Mouse (Mus musculus): ENCODE measurements around the gene Ryr3.
A peak's percentile ranks its signal among the peaks of the same experiment; 100 is the strongest.

The Ryr3 gene

GRCm38 (mm10) chr2:112656131-112656530, 560.8 kb downstream of the Ryr3 start:
- no peak for DNase-seq (ENCODE audit: low spot score in 2 of 2)

- DNase-seq (ENCODE audit: low spot score in 2 of 2): no peak
Observed at GRCm38 (mm10) chr2:112653836-112654235, 563.1 kb downstream of the Ryr3 start.

- no peak for DNase-seq (ENCODE audit: low spot score in 2 of 2)
Observed at GRCm38 (mm10) chr2:112637206-112637605, 579.7 kb downstream of the Ryr3 start.

- DNase-seq (ENCODE audit: low spot score in 2 of 2): no peak
Observed at GRCm38 (mm10) chr2:112632536-112632935, 584.4 kb downstream of the Ryr3 start.

GRCm38 (mm10) chr2:112630669-112631068, 586.2 kb downstream of the Ryr3 start:
- no peak for DNase-seq (ENCODE audit: low spot score in 2 of 2)

- no peak for DNase-seq (ENCODE audit: low spot score in 2 of 2)
Observed at GRCm38 (mm10) chr2:112625156-112625555, 591.7 kb downstream of the Ryr3 start.

GRCm38 (mm10) chr2:112617206-112617605, 599.7 kb downstream of the Ryr3 start:
- DNase-seq (ENCODE audit: low spot score in 2 of 2): no peak

GRCm38 (mm10) chr2:112614375-112614774, 602.5 kb downstream of the Ryr3 start:
- peak in 1 of 2 experiments; percentile 17 for DNase-seq (ENCODE audit: low spot score in 2 of 2)

GRCm38 (mm10) chr2:112612628-112613027, 604.3 kb downstream of the Ryr3 start:
- DNase-seq (ENCODE audit: low spot score in 2 of 2): no peak

GRCm38 (mm10) chr2:112606536-112606935, 610.4 kb downstream of the Ryr3 start:
- DNase-seq (ENCODE audit: low spot score in 2 of 2): no peak

- no peak for DNase-seq (ENCODE audit: low spot score in 2 of 2)
Observed at GRCm38 (mm10) chr2:112602487-112602886, 614.4 kb downstream of the Ryr3 start.

- DNase-seq (ENCODE audit: low spot score in 2 of 2): no peak
Observed at GRCm38 (mm10) chr2:112600222-112600621, 616.7 kb downstream of the Ryr3 start.

- no peak for DNase-seq (ENCODE audit: low spot score in 2 of 2)
Observed at GRCm38 (mm10) chr2:112597064-112597463, 619.8 kb downstream of the Ryr3 start.

GRCm38 (mm10) chr2:112596415-112596814, 620.5 kb downstream of the Ryr3 start:
- DNase-seq (ENCODE audit: low spot score in 2 of 2): no peak

GRCm38 (mm10) chr2:112595807-112596206, 621.1 kb downstream of the Ryr3 start:
- DNase-seq (ENCODE audit: low spot score in 2 of 2): no peak

- no peak for DNase-seq (ENCODE audit: low spot score in 2 of 2)
Observed at GRCm38 (mm10) chr2:112593781-112594180, 623.1 kb downstream of the Ryr3 start.

- no peak for DNase-seq (ENCODE audit: low spot score in 2 of 2)
Observed at GRCm38 (mm10) chr2:112593322-112593721, 623.6 kb downstream of the Ryr3 start.

- DNase-seq (ENCODE audit: low spot score in 2 of 2): peak in 1 of 2 experiments; percentile 62
Observed at GRCm38 (mm10) chr2:112591451-112591871, 625.4 kb downstream of the Ryr3 start.

- DNase-seq (ENCODE audit: low spot score in 2 of 2): no peak
Observed at GRCm38 (mm10) chr2:112590985-112591384, 625.9 kb downstream of the Ryr3 start.
